Mouse (Mus musculus) lung, adult 2 months (tissue): ENCODE results near the gene Ap4m1.

Experiments
- CTCF ChIP-seq: fragments of 200-500 bp; IDR thresholded peaks from 2 replicates; pipeline ENCODE4 v1.5.1; 2011; ENCODE audit warnings: mild to moderate bottlenecking, low read length, control low read depth; ENCODE audit not compliant: insufficient read depth
- POLR2A ChIP-seq: fragments of 200-500 bp; IDR thresholded peaks from 2 replicates; pipeline ENCODE4 v1.6.1; 2011; ENCODE audit warnings: low read depth, mild to moderate bottlenecking, control low read depth, low read length, borderline replicate concordance; ENCODE audit errors: extremely low read depth

DNA sequence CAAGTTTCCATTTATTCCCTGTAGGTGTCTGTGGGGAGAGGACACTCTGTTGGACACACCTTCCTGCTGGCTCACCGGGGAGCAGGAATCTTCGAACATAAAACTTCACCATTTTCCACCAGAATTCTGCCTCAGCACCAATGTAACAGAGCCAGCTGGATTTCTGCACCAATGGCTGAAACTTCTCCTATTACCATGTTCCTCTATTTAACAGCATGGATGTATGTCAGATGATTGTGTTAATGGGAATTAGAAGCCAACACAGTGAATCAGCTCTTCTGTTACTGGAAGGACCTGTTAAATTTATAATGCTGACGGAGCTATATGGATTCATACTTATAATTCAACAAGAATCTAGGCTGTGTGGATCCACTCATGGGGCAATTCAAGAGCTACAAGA lies 57.7 kb downstream of the Ap4m1 start:
- TF ChIP-seq POLR2A (no peak), CTCF (no peak)
